Mouse (Mus musculus): ENCODE data around the gene Adgrb3.

DNA sequence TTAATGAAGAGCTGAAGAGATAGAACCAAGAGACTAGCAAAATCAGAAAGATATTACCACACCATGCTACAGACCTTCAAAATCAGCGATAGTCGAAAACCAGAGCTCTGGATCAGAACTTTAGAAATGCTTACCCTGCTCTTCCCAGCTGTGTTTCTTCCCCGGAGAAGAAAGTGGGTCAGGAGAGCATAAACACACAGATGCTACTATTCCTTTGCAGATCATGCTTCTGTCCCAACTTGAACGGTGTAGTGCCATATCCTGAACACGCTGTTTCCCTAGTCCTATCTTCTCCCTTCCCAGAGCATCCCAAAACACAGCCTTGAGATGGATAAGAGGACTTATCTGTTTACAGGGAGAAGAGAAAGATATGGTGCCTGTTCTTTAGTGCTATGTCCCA is 662.4 kb downstream of the Adgrb3 start:
- TF ChIP-seq CTCF (IDR thresholded peaks at IDR 0.05; ENCODE audit: low read depth, low read length) (no peak), EP300 (IDR thresholded peaks at IDR 0.05; ENCODE audit: insufficient read depth, low read depth, low read length) (no peak)
